Mouse (Mus musculus): Measurements from ENCODE around the gene Tanc1.

GRCm38 (mm10) chr2:59821044-59821443 lies 209.2 kb downstream of the Tanc1 start:
- TF ChIP-seq CTCF (IDR thresholded peaks at IDR 0.05) (no peak), POLR2A (IDR thresholded peaks at IDR 0.05; ENCODE audit: insufficient read depth, low read depth, low read length) (no peak), EP300 (IDR thresholded peaks at IDR 0.05; ENCODE audit: insufficient read depth, low read depth, low read length) (no peak)
